Mouse (Mus musculus): ENCODE measurements at regions not wholly inside any gene's neighbourhood (a gene's known extent, or its start where the extent isn't known, plus 50 kb on each side); places are given as distances from the start of the nearest gene placed in this dataset.
A peak's percentile ranks its signal among the peaks of the same experiment; 100 is the strongest.

DNA sequence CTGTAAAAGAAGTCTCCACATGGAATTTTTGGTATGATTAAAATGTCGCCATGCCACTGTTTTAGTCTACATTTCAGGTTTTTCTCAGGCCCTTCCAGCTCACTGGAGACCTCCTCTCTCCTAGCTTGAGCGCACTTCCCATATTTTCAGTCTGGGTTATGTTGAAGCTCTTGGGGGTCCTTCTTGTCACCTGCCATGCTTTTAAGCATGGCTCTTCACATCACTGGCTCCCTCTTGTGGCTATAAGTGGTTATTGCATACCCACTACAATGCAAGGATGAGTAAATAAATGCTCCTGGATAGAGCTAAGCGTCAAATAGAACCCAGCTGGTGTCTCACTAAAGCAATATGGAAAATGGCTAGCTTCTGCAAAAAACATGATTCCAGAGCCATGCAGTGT, 255.1 kb upstream of the Tsc22d2 start:
- TF ChIP-seq CTCF (IDR thresholded peaks at IDR 0.05; ENCODE audit: extremely low read depth, insufficient read length, insufficient replicate concordance, low read depth, low read length) (peak; percentile 50; the same call in 1 of the 2 replicates), POLR2A (IDR thresholded peaks at IDR 0.05; ENCODE audit: low read depth, low read length) (no peak)

All from small intestine, adult 2 months (tissue).